Mouse (Mus musculus) embryo, embryonic 11.5 days (tissue): ENCODE results near the gene Rbp7.
A peak's percentile ranks its signal among the peaks of the same experiment; 100 is the strongest.
"Not testable (repeated sequence)": the region's sequence is repeated elsewhere in the genome, so short reads cannot be mapped to it uniquely, and the experiment has no call there.

ENCODE experiments used
- DNase-seq: peaks from one replicate; pipeline ENCODE4 v3.0.0-alpha.2; 2012; ENCODE audit warnings: low read depth, low spot score

The Rbp7 gene

GRCm38 (mm10) chr4:149454879-149455278, at the start of gene Rbp7:
Rbp7 (minus strand) TSS chr4:149454978.
- no peak for DNase-seq

GRCm38 (mm10) chr4:149504363-149504762, 49.6 kb upstream of the Rbp7 start:
- no peak for DNase-seq

- no peak for DNase-seq
Observed at GRCm38 (mm10) chr4:149499790-149500189, 45.0 kb upstream of the Rbp7 start.

DNA sequence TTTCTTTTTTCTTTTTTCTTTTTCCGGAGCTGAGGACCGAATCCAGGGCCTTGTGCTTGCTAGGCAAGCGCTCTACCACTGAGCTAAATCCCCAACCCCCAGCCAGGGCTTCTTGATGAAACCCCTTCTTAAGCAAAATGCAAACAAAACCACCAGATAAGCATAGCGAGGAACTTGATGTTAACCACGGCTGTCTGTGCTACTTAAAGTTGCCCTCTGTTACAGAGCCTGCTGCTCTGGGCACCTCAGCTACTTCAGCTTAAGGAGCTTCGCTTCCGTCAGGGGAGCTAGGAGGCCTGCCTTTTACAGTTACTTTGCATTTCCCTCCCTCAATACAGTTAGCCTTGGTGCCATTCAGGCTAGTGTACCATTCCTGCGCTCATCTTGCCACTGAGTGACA, 44.1 kb upstream of the Rbp7 start:
- DNase-seq = no peak

GRCm38 (mm10) chr4:149496612-149497011, 41.8 kb upstream of the Rbp7 start:
- no peak for DNase-seq

DNA sequence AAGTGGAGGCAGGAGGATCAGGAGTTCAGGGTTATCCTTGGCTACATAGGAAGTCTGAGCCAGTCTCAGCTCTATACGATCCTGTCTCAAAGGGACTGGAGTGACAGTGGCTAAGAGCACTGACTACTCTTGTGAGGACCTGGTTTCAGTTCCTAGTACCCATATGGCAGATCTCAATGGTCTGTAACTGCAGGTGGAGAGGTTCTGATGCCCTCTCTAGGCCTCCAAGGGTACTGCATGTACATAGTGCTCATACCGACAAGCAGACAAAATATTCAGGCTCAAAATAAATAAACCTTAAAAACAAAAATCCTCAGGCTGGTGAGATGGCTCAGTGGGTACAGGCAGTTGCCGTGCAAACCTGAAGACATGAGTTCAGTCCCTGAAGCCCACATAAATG, 36.4 kb upstream of the Rbp7 start:
- DNase-seq = no peak

GRCm38 (mm10) chr4:149489415-149490240, 34.9 kb upstream of the Rbp7 start:
- no peak for DNase-seq

- DNase-seq = no peak
Observed at GRCm38 (mm10) chr4:149487729-149488128, 33.0 kb upstream of the Rbp7 start.

GRCm38 (mm10) chr4:149485825-149486206, 31.0 kb upstream of the Rbp7 start:
- no peak for DNase-seq

GRCm38 (mm10) chr4:149485053-149485824, 30.5 kb upstream of the Rbp7 start, which contains the start of the genes Nmnat1 and Lzic:
Nmnat1 (minus strand) TSS chr4:149485202.
Lzic (plus strand) TSS chr4:149485229.
- DNase-seq = peak; percentile 85

DNA sequence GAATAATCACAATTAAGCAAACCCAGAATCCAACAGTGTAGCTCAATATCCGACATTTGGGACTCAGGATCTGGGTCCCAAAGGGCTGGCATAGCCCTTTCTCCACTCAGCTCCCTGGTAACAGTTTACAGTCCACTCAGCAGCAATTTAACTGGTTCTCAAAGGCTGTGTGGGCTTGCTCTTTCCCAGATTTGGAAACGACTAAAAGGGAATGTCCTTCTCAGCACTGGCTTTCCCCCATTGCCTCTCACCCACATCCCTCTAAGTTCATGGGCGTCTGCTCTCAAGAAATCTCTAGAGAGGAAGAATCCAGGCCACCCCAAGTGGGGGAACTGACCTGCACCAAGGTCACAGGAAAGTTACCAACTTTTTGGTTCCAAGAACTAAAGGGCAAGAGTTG, 29.8 kb upstream of the Rbp7 start:
- no peak for DNase-seq

DNA sequence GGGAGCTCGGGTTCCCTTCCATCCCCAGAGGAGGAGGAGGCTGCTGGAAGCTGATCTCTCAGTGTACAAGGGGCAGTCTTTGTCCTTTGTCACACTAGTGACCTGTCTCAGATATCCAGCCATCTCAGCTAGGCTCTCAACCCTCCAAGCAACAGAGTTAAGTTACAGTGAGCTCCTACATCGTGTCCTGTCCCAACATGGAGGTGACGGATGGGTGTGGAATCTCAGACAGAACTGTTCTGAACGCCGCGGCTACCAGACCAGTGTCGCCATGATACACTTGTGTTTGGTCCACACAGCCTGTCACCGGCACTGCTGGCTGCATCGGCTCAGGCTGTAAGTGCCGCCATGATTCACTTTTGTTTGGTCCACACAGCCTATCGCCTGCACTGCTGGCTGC, 22.3 kb upstream of the Rbp7 start, which contains the start of gene Tmem274:
Gene Tmem274 (plus strand): TSS at position 301 of the 400 bp plus-strand sequence.
- no peak for DNase-seq

- no peak for DNase-seq
Observed at GRCm38 (mm10) chr4:149475096-149475495, 20.3 kb upstream of the Rbp7 start.

DNA sequence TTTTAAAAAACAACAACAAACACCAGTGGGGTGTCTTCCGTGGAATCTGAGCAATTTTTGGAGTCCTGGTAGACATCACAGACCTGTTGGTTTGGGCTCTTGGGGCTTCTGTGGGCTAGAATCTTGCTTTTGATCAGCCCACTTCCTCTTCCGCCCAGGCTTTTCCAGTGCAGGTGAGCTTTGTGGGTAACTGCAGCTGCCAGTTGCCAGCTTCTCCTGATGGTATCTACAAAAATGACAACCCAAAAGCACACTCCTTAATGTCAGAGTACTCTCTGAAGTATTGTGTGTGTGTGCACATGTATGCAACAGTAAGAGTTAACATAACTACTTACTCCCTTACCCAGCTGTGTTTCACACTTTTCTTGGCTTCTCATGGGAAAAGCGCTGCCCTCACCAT, 14.8 kb upstream of the Rbp7 start:
- no peak for DNase-seq

GRCm38 (mm10) chr4:149463435-149463950, 8.7 kb upstream of the Rbp7 start:
- no peak for DNase-seq

- DNase-seq = no peak
Observed at GRCm38 (mm10) chr4:149462305-149462971, 7.7 kb upstream of the Rbp7 start.

DNA sequence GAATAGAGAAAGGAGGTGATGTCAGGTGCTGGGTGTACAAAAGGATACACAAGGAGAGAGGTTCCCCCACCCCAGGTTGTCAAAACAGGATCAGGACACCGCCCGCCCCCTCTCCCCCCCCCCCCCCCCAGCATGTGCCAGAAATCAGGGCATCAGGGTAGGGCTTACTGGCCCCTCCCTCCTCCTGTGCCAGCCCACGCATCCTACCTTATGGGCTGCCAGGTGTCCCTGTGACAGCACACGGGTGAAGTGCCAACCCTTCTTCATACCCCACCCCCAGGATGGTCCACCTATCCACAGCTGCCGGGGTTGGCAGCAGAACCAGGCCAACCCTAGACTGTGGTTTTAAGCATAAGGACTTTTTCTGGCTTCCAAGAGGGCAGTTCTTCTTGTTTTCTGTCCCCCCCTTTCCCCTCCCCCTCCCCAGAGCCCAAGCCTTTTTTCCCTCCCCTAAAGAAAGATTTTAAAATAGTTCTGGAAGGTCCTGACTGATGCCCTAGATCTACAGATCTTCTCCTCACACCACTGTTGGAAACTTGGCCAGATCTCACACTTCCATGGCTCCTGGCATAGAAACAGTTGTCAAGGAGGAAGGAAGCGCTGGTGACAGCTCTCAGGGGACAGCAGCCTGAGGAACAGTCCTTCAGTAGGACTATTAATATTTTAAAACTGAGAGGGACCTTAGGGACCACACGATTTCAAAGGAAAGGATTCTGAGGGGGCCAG, 7.0 kb upstream of the Rbp7 start:
- no peak for DNase-seq

GRCm38 (mm10) chr4:149460475-149460874, 5.7 kb upstream of the Rbp7 start:
- DNase-seq = not testable (repeated sequence)

DNA sequence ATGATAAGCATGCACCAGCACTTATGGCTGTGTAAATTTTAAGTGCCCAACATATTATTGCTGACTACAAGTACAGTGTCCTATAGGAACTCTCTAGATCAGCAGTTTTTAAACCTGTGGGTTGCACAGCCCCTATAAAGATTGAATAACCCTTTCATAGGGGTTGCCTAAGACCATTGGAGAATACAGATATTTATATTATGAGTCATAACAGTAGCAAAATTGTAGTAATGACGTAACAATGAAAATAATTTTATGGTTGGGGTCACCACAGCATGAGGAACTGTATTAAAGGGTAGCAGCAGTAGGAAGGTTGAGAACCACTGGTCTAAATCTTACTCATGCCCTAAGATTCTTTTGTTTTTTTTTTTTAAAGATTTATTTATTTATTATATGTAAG, 4.6 kb upstream of the Rbp7 start:
- DNase-seq = no peak

DNA sequence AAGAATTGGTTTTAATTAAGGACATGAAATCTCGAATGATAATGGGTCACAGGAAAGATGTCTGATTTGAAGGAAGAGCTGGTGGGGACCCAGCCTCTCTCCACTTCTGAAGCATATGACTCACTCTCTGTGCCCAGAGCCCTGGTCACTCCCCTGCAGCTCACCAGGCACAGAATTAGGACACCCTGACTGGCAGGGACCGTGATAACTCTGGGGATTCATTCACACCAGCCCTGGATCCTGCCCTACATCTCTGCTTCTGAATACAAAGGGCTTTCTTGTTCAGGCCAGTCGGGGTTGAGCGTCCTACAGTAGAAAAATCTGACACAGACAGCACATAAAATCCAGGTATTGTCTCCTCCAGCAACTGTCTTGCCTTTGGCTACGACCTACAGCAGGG, 3.7 kb upstream of the Rbp7 start:
- DNase-seq = no peak

- DNase-seq = no peak
Observed at GRCm38 (mm10) chr4:149457831-149458430, 3.2 kb upstream of the Rbp7 start.
